Mouse (Mus musculus): Measurements from ENCODE around the gene Tfpt. TPM values are rescaled to one million over a fixed set of nuclear protein-coding genes. Genes with fewer than 3 reads are reported as not detected.
A peak's percentile ranks its signal among the peaks of the same experiment; 100 is the strongest.

Tfpt gene
- polyA plus RNA-seq (2015; fragmentation: Nextera tagmentation; extraction: Ambion mirVana) = 34.6 and 39.7 TPM in 2 replicates

DNA sequence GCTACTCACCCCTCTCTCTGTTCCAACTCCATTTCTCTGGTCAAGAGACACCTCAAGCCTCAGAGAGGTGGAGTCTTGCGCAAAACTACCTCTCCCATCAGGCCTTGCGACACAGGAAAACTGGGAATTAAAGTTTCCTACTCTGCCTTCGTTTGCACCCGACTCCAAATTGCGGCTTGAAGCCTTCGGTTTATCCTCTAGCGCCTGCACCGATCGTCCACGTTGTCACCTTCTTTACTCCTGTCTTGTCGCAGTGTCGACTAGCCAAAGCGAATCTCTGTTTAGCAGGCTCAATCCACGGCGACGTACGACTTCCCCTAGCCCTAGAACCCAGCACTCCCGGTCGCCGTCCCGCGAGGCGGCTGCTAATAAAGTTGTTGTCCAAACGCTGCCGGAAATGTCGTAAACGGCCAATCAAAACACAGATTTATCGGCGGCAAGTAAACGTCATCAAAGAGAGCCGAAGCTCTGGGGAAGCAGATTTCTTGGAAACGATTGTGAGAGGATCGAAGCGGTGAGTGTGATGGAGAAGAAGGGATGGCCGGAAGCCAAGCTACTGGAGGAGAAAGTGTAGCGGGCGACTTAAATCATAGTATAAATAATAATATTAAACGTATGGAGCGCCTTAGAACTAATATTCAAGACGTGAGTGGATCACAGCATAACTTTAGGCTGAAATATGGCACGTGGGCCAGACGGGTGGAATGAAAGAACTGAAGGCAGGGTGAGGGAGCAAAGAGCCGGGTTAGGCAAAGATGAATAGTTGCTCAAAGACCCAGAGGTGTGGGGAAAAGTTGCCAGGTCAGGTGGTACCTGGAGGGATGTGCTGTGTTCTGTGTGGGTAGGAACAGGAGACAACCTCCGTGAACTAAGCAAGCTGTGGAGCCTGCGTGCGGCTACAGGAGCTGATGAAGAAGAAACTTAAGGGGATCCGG is at the start of gene Tfpt, which contains the start of gene Prpf31:
Tfpt (minus strand) TSS at position 387 of the 935 bp plus-strand sequence.
Prpf31 (plus strand) TSS at position 443 of the 935 bp plus-strand sequence.
- no peaks in the 10 kb centered on the region for H3K9me3 ChIP-seq (replicated peaks)
- H3K27ac ChIP-seq (replicated peaks) = peak within 1 kb of the TSS; percentile 92
- no peaks in the 10 kb centered on the region for H3K27me3 ChIP-seq (replicated peaks)
- peak within 1 kb of the TSS; percentile 99 for H3K4me2 ChIP-seq
- H3K4me1 ChIP-seq = peaks cover 34% of the 10 kb centered on the region
- ATAC-seq (ENCODE audit: low FRiP score) = peak; percentile 89
- H3K4me3 ChIP-seq (replicated peaks) = peak within 1 kb of the TSS; percentile 74
- H3K36me3 ChIP-seq = peaks cover 35% of the 10 kb centered on the region
- WGBS = under 1% methylated on average over 47 of the region's 47 CpGs
- peak within 1 kb of the TSS; percentile 79 for H3K9ac ChIP-seq (replicated peaks)

- Histone ChIP-seq H3K4me1 (no peaks in the 10 kb centered on the region), H3K9me3 (replicated peaks) (no peaks in the 10 kb centered on the region), H3K9ac (replicated peaks) (no peak within 1 kb of the TSS), H3K4me3 (replicated peaks) (no peak within 1 kb of the TSS), H3K27ac (replicated peaks) (no peak within 1 kb of the TSS), H3K27me3 (replicated peaks) (no peaks in the 10 kb centered on the region), H3K36me3 (peaks cover 27% of the 10 kb centered on the region), H3K4me2 (no peak within 1 kb of the TSS)
- WGBS = 55% methylated on average over 9 of the region's 9 CpGs
- no peak for ATAC-seq (ENCODE audit: low FRiP score)
Observed at GRCm38 (mm10) chr7:3677342-3677741, 47.6 kb upstream of the Tfpt start, which contains the start of gene Tmc4. Gene Tmc4 (minus strand): TSS chr7:3677553.

- Histone ChIP-seq H3K9me3 (replicated peaks) (no peaks in the 10 kb centered on the region), H3K27me3 (replicated peaks) (no peaks in the 10 kb centered on the region), H3K4me1 (no peaks in the 10 kb centered on the region), H3K36me3 (peaks cover 22% of the 10 kb centered on the region), H3K27ac (replicated peaks) (no peak overlapping the region), H3K4me3 (replicated peaks) (no peak overlapping the region), H3K9ac (replicated peaks) (no peak overlapping the region), H3K4me2 (no peak overlapping the region)
- WGBS = 87% methylated on average over 12 of the region's 12 CpGs
- no peak for ATAC-seq (ENCODE audit: low FRiP score)
Observed at GRCm38 (mm10) chr7:3676371-3676770, 46.6 kb upstream of the Tfpt start.

GRCm38 (mm10) chr7:3675228-3675548 is 45.5 kb upstream of the Tfpt start:
- Histone ChIP-seq H3K4me3 (replicated peaks) (no peak overlapping the region), H3K36me3 (peaks cover 19% of the 10 kb centered on the region), H3K4me1 (no peaks in the 10 kb centered on the region), H3K27ac (replicated peaks) (no peak overlapping the region), H3K27me3 (replicated peaks) (no peaks in the 10 kb centered on the region), H3K9ac (replicated peaks) (no peak overlapping the region), H3K9me3 (replicated peaks) (no peaks in the 10 kb centered on the region), H3K4me2 (no peak overlapping the region)
- ATAC-seq (ENCODE audit: low FRiP score) = peak; percentile 29; the same call in 1 of the 2 replicates
- 87% methylated on average over 3 of the region's 3 CpGs for WGBS

GRCm38 (mm10) chr7:3674507-3675227 is 44.9 kb upstream of the Tfpt start:
- H3K36me3 ChIP-seq = peaks cover 17% of the 10 kb centered on the region
- no peaks in the 10 kb centered on the region for H3K27me3 ChIP-seq (replicated peaks)
- H3K27ac ChIP-seq (replicated peaks) = no peak overlapping the region
- H3K4me1 ChIP-seq = no peaks in the 10 kb centered on the region
- H3K4me2 ChIP-seq = no peak overlapping the region
- H3K9me3 ChIP-seq (replicated peaks) = no peaks in the 10 kb centered on the region
- no peak overlapping the region for H3K4me3 ChIP-seq (replicated peaks)
- 77% methylated on average over 10 of the region's 10 CpGs for WGBS
- no peak overlapping the region for H3K9ac ChIP-seq (replicated peaks)
- ATAC-seq (ENCODE audit: low FRiP score) = peak; percentile 88; the same call in 1 of the 2 replicates

GRCm38 (mm10) chr7:3666921-3667391 is 37.2 kb upstream of the Tfpt start:
- H3K27me3 ChIP-seq (replicated peaks) = no peaks in the 10 kb centered on the region
- H3K27ac ChIP-seq (replicated peaks) = no peak overlapping the region
- ATAC-seq (ENCODE audit: low FRiP score) = no peak
- H3K4me3 ChIP-seq (replicated peaks) = no peak overlapping the region
- H3K9ac ChIP-seq (replicated peaks) = no peak overlapping the region
- 23% methylated on average over 14 of the region's 14 CpGs for WGBS
- no peaks in the 10 kb centered on the region for H3K9me3 ChIP-seq (replicated peaks)
- no peak overlapping the region for H3K4me2 ChIP-seq
- peaks cover 27% of the 10 kb centered on the region for H3K4me1 ChIP-seq
- H3K36me3 ChIP-seq = peaks cover 10% of the 10 kb centered on the region

DNA sequence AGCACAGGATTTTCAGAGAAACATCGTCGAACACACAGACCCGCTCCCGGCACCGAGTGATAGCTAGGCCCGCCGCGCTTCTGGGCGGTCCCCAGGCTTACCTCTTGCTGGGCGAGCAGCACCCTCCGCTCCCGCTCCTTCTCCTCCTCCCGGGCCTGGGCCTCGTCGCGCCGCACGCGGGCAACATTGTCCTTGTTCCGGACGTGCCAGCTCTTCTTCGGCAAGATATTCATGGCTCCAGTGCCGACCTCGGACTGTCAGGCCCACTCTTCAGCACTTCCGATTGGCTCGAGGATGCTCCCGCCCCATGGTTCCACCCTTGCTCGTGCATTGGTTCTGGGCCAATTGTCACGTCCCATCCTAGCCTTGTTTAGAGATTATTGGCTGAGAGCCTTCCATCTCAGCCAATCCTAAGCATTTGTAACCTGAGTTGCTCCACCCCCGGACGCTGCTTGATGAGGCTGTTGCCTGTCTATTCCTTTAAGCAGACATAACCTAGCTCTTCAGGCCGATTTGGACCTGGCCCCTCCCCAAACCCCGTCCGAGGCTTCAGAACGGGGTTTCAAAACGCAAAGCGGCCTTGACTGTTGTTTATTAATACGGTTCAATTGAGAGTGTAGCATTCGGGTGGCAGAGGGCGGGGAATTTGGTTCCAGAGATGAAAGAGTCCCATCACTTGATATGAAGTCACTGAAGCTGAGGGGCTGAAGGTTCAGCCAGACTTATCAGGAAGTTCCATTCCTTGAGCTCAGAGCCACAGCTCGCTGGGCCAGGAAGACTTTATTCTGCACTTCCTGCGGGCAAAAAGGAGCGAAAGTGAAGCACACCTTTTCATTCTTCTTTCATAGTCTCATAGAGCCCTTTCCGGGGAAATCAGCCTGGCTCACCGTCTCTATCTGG is 35.7 kb upstream of the Tfpt start, which contains the start of gene Leng1:
Leng1 (minus strand) TSS at position 626 of the 900 bp plus-strand sequence.
- Histone ChIP-seq H3K4me1 (peaks cover 27% of the 10 kb centered on the region), H3K9ac (replicated peaks) (peak within 1 kb of the TSS; percentile 66), H3K27ac (replicated peaks) (peak within 1 kb of the TSS; percentile 84), H3K36me3 (peaks cover 24% of the 10 kb centered on the region), H3K4me2 (peak within 1 kb of the TSS; percentile 68), H3K4me3 (replicated peaks) (peak within 1 kb of the TSS; percentile 68), H3K27me3 (replicated peaks) (no peaks in the 10 kb centered on the region), H3K9me3 (replicated peaks) (no peaks in the 10 kb centered on the region)
- WGBS = 4% methylated on average over 45 of the region's 45 CpGs
- peak; percentile 99 for ATAC-seq (ENCODE audit: low FRiP score)

DNA sequence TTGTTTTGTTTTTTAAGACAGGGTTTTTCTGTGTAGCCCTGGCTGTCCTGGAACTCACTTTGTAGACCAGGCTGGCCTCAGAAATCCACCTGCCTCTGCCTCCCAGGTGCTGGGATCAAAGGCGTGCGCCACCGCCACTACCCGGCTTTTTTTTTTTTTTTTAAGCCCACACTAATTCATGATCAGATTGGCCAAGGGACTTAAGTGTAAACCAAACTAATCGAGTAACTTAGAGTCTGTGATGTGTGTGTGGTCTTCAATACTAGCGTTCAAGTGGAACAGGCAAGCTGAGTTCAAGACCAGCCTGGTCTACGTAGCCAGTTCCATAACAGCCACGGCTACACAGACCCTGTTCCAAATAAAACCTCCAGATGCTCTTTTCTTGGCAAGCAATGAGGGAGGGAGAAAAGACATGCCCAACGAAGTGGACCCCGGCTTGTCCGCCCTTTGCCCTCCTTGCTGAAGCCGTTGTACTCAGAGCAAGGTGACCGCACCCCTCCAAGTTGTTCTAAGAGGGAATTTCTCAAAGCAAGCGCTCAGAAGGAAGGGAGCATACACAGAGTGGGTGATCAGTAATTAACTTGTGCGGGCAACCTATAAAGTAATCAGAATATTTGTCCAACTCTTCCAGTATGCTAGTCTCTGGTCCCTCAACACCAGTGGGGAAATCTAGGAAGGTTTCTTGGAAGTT is 34.9 kb upstream of the Tfpt start:
- WGBS = 30% methylated on average over 15 of the region's 15 CpGs
- H3K36me3 ChIP-seq = peaks cover 32% of the 10 kb centered on the region
- ATAC-seq (ENCODE audit: low FRiP score) = peak; percentile 41
- H3K4me2 ChIP-seq = peak overlapping the region; percentile 68
- H3K27me3 ChIP-seq (replicated peaks) = no peaks in the 10 kb centered on the region
- peak overlapping the region; percentile 84 for H3K27ac ChIP-seq (replicated peaks)
- peak overlapping the region; percentile 68 for H3K4me3 ChIP-seq (replicated peaks)
- peak overlapping the region; percentile 66 for H3K9ac ChIP-seq (replicated peaks)
- no peaks in the 10 kb centered on the region for H3K9me3 ChIP-seq (replicated peaks)
- peaks cover 27% of the 10 kb centered on the region for H3K4me1 ChIP-seq

DNA sequence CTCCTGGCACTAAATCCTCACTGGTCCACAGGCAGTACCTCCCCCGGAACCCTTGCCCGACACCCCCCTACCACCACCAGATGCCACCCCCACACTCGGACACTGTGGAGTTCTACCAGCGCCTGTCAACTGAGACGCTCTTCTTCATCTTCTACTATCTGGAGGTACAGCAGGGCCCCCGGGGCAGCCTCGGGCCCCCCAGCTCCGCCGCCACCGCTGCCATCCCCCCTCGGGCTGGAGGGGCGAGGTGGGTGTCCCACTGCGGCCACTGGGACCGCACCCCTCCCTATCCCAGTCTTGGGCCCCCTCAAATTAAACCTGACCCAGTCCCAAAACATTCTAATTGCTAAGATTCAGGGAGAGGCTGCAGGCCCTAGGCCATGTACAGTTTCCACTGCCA is 28.8 kb upstream of the Tfpt start:
- Histone ChIP-seq H3K36me3 (peaks cover 93% of the 10 kb centered on the region), H3K4me3 (replicated peaks) (no peak overlapping the region), H3K4me1 (peaks cover 8% of the 10 kb centered on the region), H3K27ac (replicated peaks) (no peak overlapping the region), H3K4me2 (no peak overlapping the region), H3K9me3 (replicated peaks) (no peaks in the 10 kb centered on the region), H3K9ac (replicated peaks) (no peak overlapping the region), H3K27me3 (replicated peaks) (no peaks in the 10 kb centered on the region)
- 94% methylated on average over 14 of the region's 14 CpGs for WGBS
- no peak for ATAC-seq (ENCODE audit: low FRiP score)

- H3K27ac ChIP-seq (replicated peaks) = no peak overlapping the region
- H3K4me2 ChIP-seq = no peak overlapping the region
- H3K36me3 ChIP-seq = peaks cover 99% of the 10 kb centered on the region
- ATAC-seq (ENCODE audit: low FRiP score) = no peak
- H3K4me1 ChIP-seq = no peaks in the 10 kb centered on the region
- H3K9me3 ChIP-seq (replicated peaks) = no peaks in the 10 kb centered on the region
- 90% methylated on average over 4 of the region's 4 CpGs for WGBS
- H3K9ac ChIP-seq (replicated peaks) = no peak overlapping the region
- H3K27me3 ChIP-seq (replicated peaks) = no peaks in the 10 kb centered on the region
- H3K4me3 ChIP-seq (replicated peaks) = no peak overlapping the region
Observed at GRCm38 (mm10) chr7:3656966-3657365, 27.2 kb upstream of the Tfpt start.
